Mouse (Mus musculus): Measurements from ENCODE around the gene Gm26727. TPM values are rescaled to one million over a fixed set of nuclear protein-coding genes. Genes with fewer than 3 reads are reported as not detected.
A peak's percentile ranks its signal among the peaks of the same experiment; 100 is the strongest.
"Not testable (repeated sequence)": the region's sequence is repeated elsewhere in the genome, so short reads cannot be mapped to it uniquely, and the experiment has no call there.

Gm26727 gene
- polyA plus RNA-seq (2015; fragmentation: Nextera tagmentation; extraction: Ambion mirVana), result not detected in 2 replicates

- Histone ChIP-seq H3K36me3 (ENCODE audit: insufficient read depth, low read length) (no peaks in the 10 kb centered on the region), H3K9me3 (ENCODE audit: low read length) (no peaks in the 10 kb centered on the region), H3K27ac (ENCODE audit: low read length) (no peak within 1 kb of the TSS), H3K9ac (replicated peaks; ENCODE audit: low read depth) (no peak within 1 kb of the TSS), H3K4me3 (ENCODE audit: low read depth, low read length) (no peak within 1 kb of the TSS), H3K27me3 (replicated peaks; ENCODE audit: insufficient read depth, low read length) (no peaks in the 10 kb centered on the region), H3K4me2 (replicated peaks; ENCODE audit: low read depth, low read length) (no peak within 1 kb of the TSS), H3K4me1 (ENCODE audit: insufficient read depth, low read depth, low read length) (no peaks in the 10 kb centered on the region)
- ATAC-seq (no peak), DNase-seq (ENCODE audit: low spot score) (no peak)
- WGBS, result 46% methylated on average over 2 of the region's 2 CpGs
- TF ChIP-seq EP300 (IDR thresholded peaks at IDR 0.05) (no peak), CTCF (IDR thresholded peaks at IDR 0.05) (no peak)
Measured at GRCm38 (mm10) chr2:67433081-67433480, at the start of gene Gm26727. Gene Gm26727 (minus strand): TSS chr2:67433181.

DNA sequence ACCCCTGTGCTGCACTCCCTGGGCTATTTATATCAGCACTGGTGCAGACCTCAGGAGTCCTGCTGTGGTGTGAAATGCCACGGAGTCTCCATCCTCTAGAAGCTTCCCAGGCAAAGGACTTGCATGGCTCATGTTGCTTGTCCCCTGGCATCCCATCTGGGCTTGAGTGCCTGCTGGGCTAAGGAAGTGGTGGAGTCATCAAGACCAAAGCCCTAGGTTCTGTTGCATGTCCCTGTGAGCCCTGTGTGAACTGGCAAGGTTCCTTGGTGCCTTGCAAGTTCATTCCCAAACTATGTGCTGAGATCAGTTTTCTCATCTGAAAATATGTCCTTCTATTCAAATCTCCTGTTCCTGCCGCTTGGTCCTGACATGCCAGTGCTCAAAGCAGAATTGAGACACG, 48.1 kb upstream of the Gm26727 start:
- no peak for ATAC-seq
- WGBS, result 61% methylated on average over 3 of the region's 3 CpGs

DNA sequence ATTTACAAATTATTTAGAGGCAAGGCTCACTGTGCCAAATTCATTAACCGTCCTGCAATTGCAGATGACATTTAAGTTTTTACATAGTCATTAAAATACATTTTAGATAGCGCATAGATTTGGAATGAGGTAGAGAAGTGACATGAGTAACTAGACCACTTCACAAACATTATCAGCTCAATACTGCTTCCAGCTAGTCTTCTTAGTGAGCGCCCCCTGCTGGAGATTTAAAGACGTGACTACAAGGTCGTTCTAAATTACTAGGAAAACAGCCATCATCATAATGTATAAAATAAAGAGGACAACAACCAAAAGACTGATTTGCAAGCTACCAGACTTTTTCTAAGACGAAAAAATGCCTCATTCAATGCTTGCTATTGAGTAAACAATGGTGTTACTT, 44.8 kb upstream of the Gm26727 start:
- Histone ChIP-seq H3K27ac (ENCODE audit: low read length) (no peak overlapping the region), H3K9me3 (ENCODE audit: low read length) (no peaks in the 10 kb centered on the region), H3K4me3 (ENCODE audit: low read depth, low read length) (no peak overlapping the region), H3K4me2 (replicated peaks; ENCODE audit: low read depth, low read length) (no peak overlapping the region), H3K9ac (replicated peaks; ENCODE audit: low read depth) (no peak overlapping the region), H3K27me3 (replicated peaks; ENCODE audit: insufficient read depth, low read length) (no peaks in the 10 kb centered on the region), H3K36me3 (ENCODE audit: insufficient read depth, low read length) (no peaks in the 10 kb centered on the region), H3K4me1 (ENCODE audit: insufficient read depth, low read depth, low read length) (no peaks in the 10 kb centered on the region)
- DNase-seq (ENCODE audit: low spot score) (peak; percentile 73), ATAC-seq (no peak)
- 17% methylated on average over 6 of the region's 6 CpGs for WGBS
- peak; percentile 74 for TF ChIP-seq CTCF (IDR thresholded peaks at IDR 0.05)
- TF ChIP-seq EP300 (IDR thresholded peaks at IDR 0.05), result no peak

More for the DNA sequence above, 48.1 kb upstream of the Gm26727 start:
- DNase-seq (ENCODE audit: low spot score), result no peak
- H3K36me3 ChIP-seq (ENCODE audit: insufficient read depth, low read length), result no peaks in the 10 kb centered on the region
- no peak overlapping the region for H3K4me3 ChIP-seq (ENCODE audit: low read depth, low read length)
- no peak overlapping the region for H3K4me2 ChIP-seq (replicated peaks; ENCODE audit: low read depth, low read length)
- no peaks in the 10 kb centered on the region for H3K4me1 ChIP-seq (ENCODE audit: insufficient read depth, low read depth, low read length)
- H3K27me3 ChIP-seq (replicated peaks; ENCODE audit: insufficient read depth, low read length), result no peaks in the 10 kb centered on the region
- TF ChIP-seq EP300 (IDR thresholded peaks at IDR 0.05), result no peak
- TF ChIP-seq CTCF (IDR thresholded peaks at IDR 0.05), result no peak
- no peak overlapping the region for H3K9ac ChIP-seq (replicated peaks; ENCODE audit: low read depth)
- no peak overlapping the region for H3K27ac ChIP-seq (ENCODE audit: low read length)
- H3K9me3 ChIP-seq (ENCODE audit: low read length), result no peaks in the 10 kb centered on the region

GRCm38 (mm10) chr2:67470030-67470429, 37.0 kb upstream of the Gm26727 start:
- H3K9me3 ChIP-seq (ENCODE audit: low read length); H3K36me3 ChIP-seq (ENCODE audit: insufficient read depth, low read length); DNase-seq (ENCODE audit: low spot score); H3K4me1 ChIP-seq (ENCODE audit: insufficient read depth, low read depth, low read length); H3K27ac ChIP-seq (ENCODE audit: low read length); H3K4me3 ChIP-seq (ENCODE audit: low read depth, low read length); H3K4me2 ChIP-seq (replicated peaks; ENCODE audit: low read depth, low read length); H3K9ac ChIP-seq (replicated peaks; ENCODE audit: low read depth); ATAC-seq; H3K27me3 ChIP-seq (replicated peaks; ENCODE audit: insufficient read depth, low read length): not testable (repeated sequence)
- WGBS, result 47% methylated on average over 5 of the region's 5 CpGs

DNA sequence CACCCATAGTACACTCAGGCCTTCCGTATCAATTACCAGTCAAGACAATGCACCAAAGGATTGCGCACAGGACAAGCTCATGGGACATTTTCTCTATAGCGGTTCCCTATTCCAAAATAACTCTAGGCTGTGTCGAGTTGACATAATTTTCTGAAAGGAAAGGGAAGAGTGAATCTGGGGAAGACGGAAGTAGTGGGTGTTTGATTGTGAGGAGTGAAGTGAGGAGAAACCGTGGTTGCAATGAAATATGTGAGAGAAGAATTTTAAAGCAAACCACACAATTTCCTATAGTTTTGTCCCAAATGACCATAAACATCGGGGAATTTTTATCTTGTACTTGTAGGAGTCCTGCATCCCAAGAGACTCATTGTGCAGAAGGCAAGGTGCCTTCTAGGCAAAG, 34.1 kb upstream of the Gm26727 start:
- no peak overlapping the region for H3K4me3 ChIP-seq (ENCODE audit: low read depth, low read length)
- H3K4me1 ChIP-seq (ENCODE audit: insufficient read depth, low read depth, low read length), result no peaks in the 10 kb centered on the region
- no peak overlapping the region for H3K27ac ChIP-seq (ENCODE audit: low read length)
- no peak for TF ChIP-seq CTCF (IDR thresholded peaks at IDR 0.05)
- DNase-seq (ENCODE audit: low spot score) (no peak), ATAC-seq (no peak)
- H3K27me3 ChIP-seq (replicated peaks; ENCODE audit: insufficient read depth, low read length), result no peaks in the 10 kb centered on the region
- WGBS, result 88% methylated on average over 7 of the region's 7 CpGs
- H3K9me3 ChIP-seq (ENCODE audit: low read length), result no peaks in the 10 kb centered on the region
- no peaks in the 10 kb centered on the region for H3K36me3 ChIP-seq (ENCODE audit: insufficient read depth, low read length)
- H3K4me2 ChIP-seq (replicated peaks; ENCODE audit: low read depth, low read length), result no peak overlapping the region
- H3K9ac ChIP-seq (replicated peaks; ENCODE audit: low read depth), result no peak overlapping the region

- Histone ChIP-seq H3K4me3 (ENCODE audit: low read depth, low read length) (no peak overlapping the region), H3K36me3 (ENCODE audit: insufficient read depth, low read length) (no peaks in the 10 kb centered on the region), H3K27ac (ENCODE audit: low read length) (no peak overlapping the region), H3K9ac (replicated peaks; ENCODE audit: low read depth) (no peak overlapping the region), H3K27me3 (replicated peaks; ENCODE audit: insufficient read depth, low read length) (no peaks in the 10 kb centered on the region), H3K4me2 (replicated peaks; ENCODE audit: low read depth, low read length) (no peak overlapping the region), H3K4me1 (ENCODE audit: insufficient read depth, low read depth, low read length) (no peaks in the 10 kb centered on the region), H3K9me3 (ENCODE audit: low read length) (no peaks in the 10 kb centered on the region)
- no peak for TF ChIP-seq EP300 (IDR thresholded peaks at IDR 0.05)
- TF ChIP-seq CTCF (IDR thresholded peaks at IDR 0.05), result no peak
- no peak for ATAC-seq
- WGBS, result 83% methylated on average over 3 of the region's 3 CpGs
- no peak for DNase-seq (ENCODE audit: low spot score)
Measured at GRCm38 (mm10) chr2:67460857-67461256, 27.9 kb upstream of the Gm26727 start.

GRCm38 (mm10) chr2:67447206-67447605, 14.2 kb upstream of the Gm26727 start:
- ATAC-seq (no peak), DNase-seq (ENCODE audit: low spot score) (no peak)
- WGBS, result 70% methylated on average over 12 of the region's 12 CpGs
- Histone ChIP-seq H3K9me3 (ENCODE audit: low read length) (no peaks in the 10 kb centered on the region), H3K4me1 (ENCODE audit: insufficient read depth, low read depth, low read length) (no peaks in the 10 kb centered on the region), H3K4me2 (replicated peaks; ENCODE audit: low read depth, low read length) (no peak overlapping the region), H3K9ac (replicated peaks; ENCODE audit: low read depth) (no peak overlapping the region), H3K4me3 (ENCODE audit: low read depth, low read length) (no peak overlapping the region), H3K36me3 (ENCODE audit: insufficient read depth, low read length) (no peaks in the 10 kb centered on the region), H3K27me3 (replicated peaks; ENCODE audit: insufficient read depth, low read length) (no peaks in the 10 kb centered on the region), H3K27ac (ENCODE audit: low read length) (no peak overlapping the region)
- TF ChIP-seq EP300 (IDR thresholded peaks at IDR 0.05), result no peak
- no peak for TF ChIP-seq CTCF (IDR thresholded peaks at IDR 0.05)
